Mouse (Mus musculus): ENCODE data around the gene Rad51b.

Gene Rad51b

DNA sequence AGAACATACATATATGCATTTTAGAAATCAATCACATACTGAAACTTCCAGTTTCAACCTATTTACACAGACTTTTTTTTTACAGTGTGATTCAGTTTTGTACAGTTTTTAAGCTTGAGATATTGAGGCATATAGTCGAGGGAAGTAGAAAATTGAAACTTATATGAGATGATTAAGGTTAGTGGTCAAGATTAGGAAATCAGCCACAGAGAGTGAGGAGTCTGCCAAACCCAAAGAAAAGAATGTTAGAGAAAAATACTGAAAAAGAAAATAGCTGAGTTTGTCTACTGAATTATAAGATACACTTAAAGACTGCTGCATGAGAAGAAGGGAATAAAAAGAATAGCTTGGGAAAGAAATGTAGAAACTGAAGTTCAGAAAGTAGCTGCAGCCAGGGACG is 280.4 kb downstream of the Rad51b start:
- DNase-seq (ENCODE audit: inconsistent ontology term): no peak

DNA sequence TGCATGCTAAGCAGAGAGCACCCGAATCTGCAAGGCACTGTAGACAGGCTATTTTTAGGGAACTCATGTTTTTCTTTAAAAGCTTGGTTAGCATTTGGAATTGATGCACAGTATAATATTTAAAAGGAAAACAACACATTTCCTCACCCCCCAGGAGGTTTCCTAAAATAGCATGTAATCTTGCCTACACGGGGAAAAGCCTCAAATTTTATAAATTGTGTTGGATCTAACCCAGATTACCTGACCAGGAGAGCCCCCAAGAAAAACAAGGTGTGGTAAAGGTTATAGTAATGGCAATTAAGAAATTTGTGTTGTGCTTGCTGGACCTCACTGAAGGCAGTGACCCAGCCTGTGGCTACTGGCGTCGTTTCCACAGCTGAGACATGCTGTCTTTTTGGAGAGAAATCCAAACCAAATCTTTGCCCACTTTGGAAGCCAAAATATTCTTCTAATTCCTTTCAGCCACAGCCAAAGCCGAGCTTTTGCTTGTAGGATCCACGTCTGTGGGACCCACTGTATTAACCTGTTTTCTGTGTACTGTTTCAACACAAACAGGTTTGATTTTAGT is 282.0 kb downstream of the Rad51b start:
- no peak for DNase-seq (ENCODE audit: inconsistent ontology term)

DNA sequence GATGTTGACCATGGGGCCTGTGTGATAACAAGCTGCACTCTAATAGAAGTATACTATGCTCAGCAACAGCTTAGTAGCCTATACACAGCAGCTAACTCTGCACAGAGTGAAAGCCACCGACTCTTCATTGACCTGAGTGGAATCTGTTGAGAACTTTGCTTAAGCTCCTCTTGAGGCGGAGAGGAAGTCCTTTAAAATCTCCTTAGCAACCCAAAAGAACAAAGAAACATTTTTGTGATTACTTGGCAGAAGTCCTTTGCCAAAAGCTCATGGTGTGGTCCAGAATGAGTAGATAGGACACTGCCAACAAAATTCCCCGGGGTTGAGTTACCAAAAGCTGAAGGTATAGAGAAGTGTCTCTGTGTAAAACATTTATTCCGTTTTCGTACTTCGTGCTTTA is 282.8 kb downstream of the Rad51b start:
- DNase-seq (ENCODE audit: inconsistent ontology term): no peak

DNA sequence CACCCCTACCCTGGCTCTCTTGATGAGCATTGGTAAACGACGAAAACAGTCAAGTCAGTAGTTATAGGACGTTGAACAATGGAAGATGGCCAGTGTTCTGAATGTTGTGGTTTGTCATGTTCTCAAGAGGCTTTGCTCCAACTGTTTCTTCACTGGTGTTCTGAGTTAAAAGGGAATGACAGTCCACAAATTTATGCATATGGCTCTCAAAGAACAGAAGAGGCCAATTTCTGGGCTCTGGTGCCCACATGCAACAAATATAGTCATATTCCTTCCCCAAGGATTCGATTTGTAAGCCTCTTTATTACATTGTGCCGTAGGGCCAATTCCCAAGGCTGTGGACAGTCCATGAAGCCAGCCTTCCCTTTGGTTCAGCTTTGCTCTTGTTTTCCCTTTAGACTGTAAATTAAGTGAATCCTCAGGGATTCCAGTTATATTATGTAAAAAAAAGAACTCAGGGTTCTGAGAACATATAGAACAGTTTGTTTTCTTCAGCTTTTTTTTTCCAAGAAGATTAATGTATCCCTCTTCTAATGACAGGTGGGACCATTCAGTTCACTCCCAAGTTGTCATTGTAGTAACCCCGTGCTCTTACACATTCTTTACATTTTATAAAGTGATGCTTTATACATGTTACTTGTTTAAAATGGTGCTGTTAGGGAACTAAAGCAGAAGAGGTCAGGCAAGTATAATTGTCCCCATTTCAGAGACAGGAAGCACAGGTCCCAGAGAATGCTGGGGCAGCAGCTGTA is 287.6 kb downstream of the Rad51b start:
- no peak for DNase-seq (ENCODE audit: inconsistent ontology term)

DNA sequence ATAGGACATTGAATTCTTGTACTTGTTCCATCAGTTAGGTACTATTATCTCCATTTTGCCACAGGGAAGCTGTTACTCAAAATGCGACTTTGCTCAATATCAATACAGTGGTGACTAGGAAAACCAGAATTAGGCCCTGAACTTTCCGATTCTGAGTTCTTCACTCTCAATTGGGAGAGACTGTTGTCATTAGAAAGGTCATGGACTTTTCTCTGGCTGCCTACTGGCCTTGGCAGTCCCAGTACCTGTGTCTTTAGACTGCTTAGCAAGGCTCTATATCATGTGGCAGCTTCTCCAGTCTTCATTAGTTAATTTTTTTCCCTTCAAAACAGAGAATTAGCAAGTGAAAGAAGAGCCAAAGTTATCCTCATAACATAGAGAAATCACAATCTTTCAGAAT is 288.3 kb downstream of the Rad51b start:
- no peak for DNase-seq (ENCODE audit: inconsistent ontology term)

DNA sequence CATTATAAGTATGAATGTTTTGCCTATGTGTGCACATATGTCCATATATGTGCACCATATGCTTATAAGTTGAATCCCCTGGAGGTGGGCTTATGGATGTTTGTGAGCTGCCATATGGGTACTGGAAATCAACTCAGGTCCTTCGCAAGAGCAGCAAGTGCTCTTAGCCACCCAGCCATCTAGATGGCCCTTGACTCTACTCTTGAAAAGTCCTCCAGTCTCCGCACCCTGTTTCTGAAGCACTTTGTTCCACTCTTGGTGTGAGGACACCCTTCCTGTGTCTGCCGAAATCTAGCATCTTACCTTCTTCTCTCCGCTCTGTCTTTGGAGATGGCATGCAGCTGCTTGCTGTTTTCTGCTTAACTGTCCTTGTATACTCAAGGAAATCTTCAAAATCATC is 291.7 kb downstream of the Rad51b start:
- no peak for DNase-seq (ENCODE audit: inconsistent ontology term)

DNA sequence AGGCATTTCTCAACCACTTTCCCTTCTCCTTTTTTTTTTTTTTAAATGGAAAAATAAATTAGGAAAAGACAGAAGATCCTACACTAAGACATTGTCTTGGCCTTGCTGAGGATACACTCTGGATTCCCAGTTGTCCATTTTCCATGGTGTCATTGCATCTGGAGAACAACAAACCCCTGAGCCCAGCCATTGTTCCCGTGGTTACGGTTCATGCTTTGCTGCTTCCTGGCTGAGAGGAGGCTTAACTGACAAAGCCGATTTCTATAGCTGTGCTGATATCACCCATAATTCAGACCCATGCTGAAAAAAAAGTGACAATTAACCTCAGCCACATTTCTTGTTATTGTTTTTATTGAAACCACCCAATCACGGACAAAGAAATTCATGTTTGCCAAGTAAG is 295.1 kb downstream of the Rad51b start:
- peak; percentile 48 for DNase-seq (ENCODE audit: inconsistent ontology term)

DNA sequence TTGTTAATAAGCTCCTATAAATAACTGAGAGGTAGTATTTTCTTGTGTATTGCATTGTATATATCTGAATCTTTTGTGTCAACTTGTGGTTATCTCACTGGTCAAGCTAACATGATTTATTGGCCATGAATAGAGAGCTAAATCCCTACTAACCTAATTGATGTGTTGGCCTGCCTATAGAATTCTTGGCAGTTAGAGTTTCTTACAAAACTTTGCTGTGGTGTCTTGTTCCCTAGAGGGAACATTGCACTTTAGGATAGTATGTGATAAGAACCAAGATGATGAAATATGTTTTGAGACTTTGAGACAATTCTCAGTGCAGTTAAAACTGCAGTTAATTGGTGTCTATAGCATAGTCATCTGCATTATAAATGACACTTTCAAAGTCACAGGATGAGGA is 299.8 kb downstream of the Rad51b start:
- DNase-seq (ENCODE audit: inconsistent ontology term): no peak

DNA sequence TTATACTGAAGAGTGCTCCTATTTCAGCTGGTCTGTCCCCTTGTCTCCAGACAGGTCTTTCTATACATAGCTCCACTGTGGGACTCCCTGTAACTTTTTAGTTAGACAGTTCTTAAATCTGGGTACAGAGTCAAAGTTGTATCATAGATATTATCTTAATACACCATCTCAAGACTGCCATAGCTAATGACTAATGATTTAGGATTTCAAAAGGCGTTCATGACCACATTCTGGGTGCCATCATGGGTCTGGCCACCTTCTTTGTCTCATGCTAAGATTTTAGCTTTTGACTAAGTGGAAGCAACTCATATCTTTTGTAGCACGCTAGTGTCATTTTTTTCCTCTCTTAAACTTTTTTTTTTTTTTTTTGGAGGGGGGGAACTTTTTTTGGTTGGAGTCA is 300.3 kb downstream of the Rad51b start:
- no peak for DNase-seq (ENCODE audit: inconsistent ontology term)

DNA sequence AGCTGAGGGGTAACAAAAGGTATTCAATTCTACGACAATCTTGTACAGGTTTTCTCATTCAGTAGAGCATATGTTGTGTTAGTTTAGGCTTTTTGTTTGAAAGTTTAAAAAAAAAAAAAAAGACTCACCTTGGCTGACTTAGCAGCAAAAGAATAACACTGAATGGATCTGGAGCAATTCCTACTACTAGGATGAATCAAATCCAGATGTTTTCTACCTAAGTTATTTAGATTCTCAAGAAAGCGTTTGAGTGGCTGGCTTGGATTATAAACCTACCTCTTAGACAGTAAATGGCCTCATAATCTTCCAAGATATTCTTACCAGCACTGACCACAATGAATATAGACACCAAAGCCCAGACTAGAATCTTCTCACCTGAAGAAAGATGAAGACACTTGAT is 300.7 kb downstream of the Rad51b start:
- DNase-seq (ENCODE audit: inconsistent ontology term): no peak

DNA sequence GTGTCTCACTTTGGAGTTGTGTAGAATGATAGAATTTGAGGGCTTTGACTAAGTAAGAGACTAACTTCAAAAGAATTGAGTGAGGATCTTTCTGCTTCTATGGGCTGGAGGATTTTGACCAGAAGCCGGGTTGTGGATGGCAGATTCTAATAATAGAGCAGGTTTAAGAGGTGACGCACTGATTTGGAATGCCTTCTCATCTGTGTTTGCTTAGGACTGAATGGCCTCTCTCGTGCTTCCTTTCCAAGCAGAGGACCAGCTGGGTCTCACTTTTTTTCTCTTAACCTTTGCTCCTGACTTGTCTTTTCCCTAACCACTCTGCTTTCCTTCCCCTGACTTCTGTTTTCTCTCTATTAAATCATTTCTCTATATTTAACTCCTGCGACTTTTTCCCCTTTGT is 301.4 kb downstream of the Rad51b start:
- peak; percentile 94 for DNase-seq (ENCODE audit: inconsistent ontology term)

DNA sequence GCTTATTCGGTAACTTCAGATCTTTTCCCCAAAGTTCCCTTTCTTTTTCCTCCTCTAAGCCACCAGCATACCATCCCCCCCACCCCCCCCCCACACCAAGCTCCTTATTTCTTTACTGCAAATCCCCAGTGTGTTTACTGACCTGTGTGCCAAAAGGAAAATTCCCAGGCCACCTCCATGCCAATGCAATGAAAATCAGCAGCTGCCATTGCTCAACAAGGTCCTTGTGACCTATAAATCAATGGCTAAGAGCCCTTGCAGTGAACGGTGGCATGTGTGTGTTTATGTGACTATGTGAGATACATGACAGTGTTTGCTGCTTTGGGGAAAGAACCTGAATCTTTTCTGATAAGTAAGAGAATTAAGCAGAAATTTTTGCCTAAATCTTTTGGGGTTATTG is 301.8 kb downstream of the Rad51b start:
- no peak for DNase-seq (ENCODE audit: inconsistent ontology term)

DNA sequence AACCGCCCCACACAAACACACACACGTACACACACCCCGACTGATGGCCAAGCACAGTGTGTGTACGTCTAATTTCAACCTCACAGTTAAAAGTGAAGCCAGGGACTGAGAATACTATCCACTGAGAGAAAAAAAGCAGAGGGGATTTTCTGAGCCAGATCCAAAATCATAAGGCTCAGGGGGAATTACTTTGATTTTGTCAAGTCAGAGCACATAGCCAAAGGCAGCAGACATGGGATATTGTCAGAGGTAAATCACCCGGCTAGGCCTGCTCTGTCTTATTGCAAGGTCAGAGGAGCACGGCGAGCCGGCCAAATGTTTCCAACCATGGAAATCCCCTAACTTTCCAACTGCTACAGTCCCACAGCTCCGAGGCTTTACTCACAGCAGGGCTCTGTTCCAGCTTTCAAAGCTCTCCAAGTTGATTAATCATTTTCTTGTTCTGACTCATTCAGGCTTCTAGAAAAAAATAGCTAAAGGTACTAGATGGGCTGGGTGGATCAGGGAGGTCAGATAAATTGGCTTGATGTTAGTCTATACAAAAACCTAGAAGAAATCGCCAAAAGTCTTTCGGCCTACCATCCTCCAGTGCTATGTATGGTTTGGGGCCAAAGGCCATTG is 303.2 kb downstream of the Rad51b start:
- DNase-seq (ENCODE audit: inconsistent ontology term): peak; percentile 95

DNA sequence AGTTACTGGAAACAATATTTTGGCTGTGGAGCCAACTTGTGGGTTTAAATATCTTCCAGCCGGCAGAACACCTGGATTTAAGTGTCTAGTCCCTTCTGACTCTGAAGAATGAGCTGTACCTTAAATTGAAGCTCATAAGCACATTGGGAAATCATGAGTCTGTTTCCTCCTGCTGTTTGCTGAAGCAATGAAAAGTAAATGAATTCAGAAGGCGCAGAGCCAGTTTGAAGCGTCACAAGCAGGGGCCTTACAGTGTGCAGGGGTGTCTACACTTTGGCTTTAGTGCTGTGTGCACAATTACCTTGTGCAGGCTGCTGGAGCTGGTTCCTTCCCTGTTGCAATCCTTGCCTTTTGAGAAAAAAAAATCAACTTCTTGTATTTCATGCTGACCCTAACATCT is 305.6 kb downstream of the Rad51b start:
- no peak for DNase-seq (ENCODE audit: inconsistent ontology term)

DNA sequence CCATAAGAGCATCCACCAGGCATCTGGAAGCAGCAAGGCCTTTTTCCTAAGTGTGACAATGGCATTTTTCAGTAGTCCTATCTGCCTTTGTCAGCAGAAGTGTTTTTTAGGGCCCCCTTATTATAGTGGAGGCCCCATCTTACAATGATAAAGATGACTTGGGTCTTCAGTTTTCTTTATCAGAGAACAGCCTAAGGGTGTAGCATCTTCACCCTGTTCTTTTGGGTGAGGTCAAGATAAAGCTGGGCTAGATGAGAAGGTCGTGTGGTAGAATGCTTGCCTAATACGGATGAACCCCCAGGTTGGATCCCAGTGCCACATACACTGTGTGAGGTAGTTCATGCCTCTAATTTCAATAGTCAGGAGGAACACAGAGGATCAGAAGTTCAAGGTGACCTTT is 307.8 kb downstream of the Rad51b start:
- no peak for DNase-seq (ENCODE audit: inconsistent ontology term)

DNA sequence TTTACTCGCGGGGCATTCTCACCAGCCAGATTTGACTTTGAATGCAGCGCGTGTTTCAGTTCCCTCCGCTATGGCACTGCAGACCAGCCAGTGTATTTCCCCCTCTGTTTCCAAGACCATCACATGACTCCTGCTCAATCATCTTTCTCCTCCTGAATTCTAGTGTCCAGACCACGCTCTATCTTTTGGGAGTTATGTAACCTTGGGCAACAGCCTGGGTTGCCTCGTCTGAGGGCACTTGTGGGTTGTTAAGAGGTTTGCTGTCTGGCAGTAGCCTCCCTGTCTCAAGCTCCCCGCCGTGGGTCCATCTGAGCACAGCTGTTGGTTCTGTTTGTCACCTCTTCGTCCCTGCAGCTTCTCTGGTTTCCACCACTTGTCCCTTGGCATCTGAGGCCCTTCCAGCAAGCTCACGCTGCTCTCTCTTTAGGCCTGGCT is 309.1 kb downstream of the Rad51b start:
- DNase-seq (ENCODE audit: inconsistent ontology term): no peak

DNA sequence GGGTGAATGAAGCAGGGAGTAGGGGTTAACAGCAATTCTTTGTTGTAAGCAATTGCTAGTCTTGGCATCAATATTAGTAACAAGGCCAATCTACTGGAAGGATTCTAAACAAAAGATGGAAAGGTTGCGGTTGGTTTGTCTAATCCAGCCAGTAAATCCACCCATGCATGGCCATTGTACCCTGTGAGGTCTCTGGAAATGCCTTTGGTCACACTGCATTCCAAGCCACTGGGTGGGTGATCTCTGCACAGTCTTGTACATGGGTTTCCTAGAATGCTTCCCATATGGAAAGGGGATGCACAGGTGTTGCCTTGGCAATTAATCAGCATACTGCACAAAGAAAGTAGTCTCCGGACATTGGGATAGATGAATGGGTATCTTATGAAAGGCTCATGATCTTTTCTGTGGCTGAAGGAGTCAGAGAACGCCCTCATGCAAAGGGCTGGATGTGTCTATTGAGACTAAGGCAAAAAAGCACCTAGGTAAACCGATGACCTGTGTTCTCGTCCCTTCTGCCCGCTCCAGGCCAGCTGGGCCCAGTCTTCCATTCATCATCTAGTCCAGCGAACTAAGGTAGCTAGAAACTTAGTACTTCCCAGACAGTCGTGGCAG is 312.4 kb downstream of the Rad51b start:
- DNase-seq (ENCODE audit: inconsistent ontology term): peak; percentile 95

DNA sequence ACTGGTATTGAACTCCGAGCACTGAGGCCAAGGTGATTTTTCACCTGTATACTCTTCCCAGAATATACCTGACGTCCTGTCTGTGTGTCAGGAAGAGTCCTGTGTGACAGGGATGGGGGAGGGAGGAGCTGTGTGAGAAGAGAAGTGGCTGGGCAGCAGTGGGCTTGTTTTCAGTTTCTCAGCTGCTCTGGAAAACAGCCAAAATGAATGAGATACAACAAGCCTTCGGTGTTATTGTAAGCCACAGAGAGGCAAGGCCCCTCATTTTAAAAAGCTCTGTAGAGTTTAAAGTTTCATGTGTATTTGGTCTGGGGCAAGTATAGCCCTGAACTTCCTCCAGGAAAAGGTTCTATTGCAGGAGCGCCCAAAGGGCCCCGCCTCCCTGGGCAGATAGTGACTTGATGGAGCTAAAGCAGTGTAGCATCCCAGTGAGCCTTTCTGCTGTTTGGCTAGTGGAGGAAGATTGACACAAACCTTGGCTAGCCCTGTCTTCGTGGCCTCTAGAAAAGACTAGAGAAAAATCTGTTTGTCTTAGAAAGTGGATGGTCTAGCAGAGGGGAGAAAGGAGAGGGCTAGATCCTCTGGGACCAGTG is 313.5 kb downstream of the Rad51b start:
- DNase-seq (ENCODE audit: inconsistent ontology term): no peak

DNA sequence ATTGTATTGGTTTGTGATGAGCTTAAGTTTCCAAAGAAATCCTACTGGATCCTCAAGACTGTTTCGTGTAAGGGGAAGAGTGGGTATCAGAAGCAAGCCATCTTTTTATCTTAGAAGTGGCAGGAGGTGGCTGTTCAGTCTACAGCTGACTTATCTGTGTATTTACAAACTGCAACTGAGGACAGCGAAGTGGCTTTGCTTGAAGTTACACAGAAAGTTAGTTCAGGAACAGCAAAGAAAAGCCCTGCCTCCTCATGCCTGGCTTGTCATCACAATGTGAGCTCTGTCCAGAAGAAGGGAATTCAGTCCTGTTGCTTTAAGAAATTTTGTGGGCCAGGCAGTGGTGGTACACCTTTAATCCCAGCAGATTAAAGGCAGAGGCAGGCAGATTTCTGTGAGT is 314.6 kb downstream of the Rad51b start:
- DNase-seq (ENCODE audit: inconsistent ontology term): no peak

DNA sequence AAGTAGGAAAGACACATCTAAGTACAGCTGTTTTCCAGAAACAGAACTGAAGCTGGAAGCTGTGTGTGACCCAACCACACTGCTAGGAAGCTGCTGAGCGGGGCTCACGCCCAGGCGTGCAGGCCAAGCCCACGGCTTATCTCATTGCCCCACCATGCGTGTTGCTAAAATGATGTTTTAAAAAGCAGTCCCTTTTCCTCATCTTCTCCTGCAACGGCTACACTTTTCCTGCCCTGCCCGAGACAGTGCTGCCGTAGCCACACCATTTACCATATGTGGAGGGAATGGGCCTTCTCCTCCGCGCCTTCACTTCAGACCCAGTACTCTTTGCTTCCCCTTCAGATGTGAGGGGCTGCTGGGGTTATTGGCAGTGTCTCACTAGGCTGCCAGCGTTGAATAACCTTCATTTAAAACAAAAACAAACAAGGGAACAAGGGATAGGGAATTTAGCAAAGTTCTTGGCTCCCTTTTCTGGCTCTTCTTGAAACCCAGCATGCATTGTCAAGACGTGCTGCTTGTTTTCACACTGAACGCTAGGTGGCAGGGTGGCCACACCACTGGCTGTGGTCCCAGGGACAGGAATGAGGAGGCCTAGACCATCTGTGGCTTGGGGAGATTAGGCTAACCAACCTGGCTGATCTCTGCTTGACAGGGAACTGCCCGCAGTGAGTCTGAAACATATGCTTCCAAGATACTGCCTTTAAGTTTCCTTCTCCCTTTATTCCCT is 315.4 kb downstream of the Rad51b start:
- DNase-seq (ENCODE audit: inconsistent ontology term): peak; percentile 94

DNA sequence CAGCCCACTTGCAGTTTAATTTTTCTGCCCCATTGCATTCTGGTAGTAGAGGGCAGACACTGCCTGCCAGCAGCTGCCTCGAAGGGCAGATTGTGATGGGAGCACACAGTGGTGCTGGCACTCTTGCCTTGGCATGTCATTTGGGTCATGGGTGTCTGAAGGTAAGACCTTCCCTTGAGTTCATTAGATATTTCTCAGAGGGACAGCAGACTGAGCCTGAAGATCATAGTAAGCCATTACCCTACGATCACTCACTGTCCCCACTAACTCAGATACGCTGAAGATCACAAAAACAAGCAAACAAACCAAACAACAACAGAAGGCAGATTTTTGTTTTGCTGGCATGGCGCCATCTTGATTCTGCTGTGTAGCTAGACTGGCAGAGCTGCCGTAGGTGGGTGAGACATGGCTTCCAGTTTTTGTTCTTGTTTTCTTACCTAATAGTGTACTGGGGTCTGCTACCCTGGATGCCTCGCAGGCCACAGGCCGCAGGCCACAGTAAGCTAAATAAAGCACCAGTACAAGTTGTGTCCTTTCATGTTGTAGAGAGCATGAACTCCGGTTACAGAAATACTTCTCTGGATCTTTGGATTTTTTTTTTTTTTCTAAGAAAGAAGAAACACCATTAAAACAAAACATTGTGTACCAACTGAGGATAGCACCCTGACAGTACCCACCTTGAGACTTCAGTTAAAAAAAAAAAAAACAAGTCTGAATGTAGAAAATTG is 316.1 kb downstream of the Rad51b start:
- peak; percentile 51 for DNase-seq (ENCODE audit: inconsistent ontology term)
